Mouse (Mus musculus) brown adipose tissue, adult 24 weeks (tissue): ENCODE measurements around the gene Rnf111. TPM values are rescaled to one million over a fixed set of nuclear protein-coding genes. Genes with fewer than 3 reads are reported as not detected.

Source experiments
- H3K27ac ChIP-seq: fragments of 200-500 bp; replicated peaks from 2 replicates; pipeline ENCODE4 v1.5.1; 2012; ENCODE audit warnings: low read depth, mild to moderate bottlenecking, low read length
- H3K4me1 ChIP-seq: fragments of 200-500 bp; 2 replicates; pipeline ENCODE4 v1.6.1; 2012; ENCODE audit warnings: low read length, mixed read lengths; ENCODE audit not compliant: control insufficient read depth, insufficient read depth, insufficient read length
- H3K4me3 ChIP-seq: fragments of 200-500 bp; 2 replicates; pipeline ENCODE4 v1.5.1; 2012; ENCODE audit warnings: low read depth, mild to moderate bottlenecking, low read length, moderate library complexity; ENCODE audit not compliant: insufficient read depth
- polyA plus RNA-seq: library from polyadenylated mRNA; stranded (reverse); fragments of >200 nt; gene quantifications from 2 replicates; pipeline ENCODE4 v1.2.4, GENCODE M21; 2012; ENCODE audit not compliant: missing spikeins, insufficient read depth, insufficient read length

Gene Rnf111
- polyA plus RNA-seq, 1 experiment, result 11.6 TPM

DNA sequence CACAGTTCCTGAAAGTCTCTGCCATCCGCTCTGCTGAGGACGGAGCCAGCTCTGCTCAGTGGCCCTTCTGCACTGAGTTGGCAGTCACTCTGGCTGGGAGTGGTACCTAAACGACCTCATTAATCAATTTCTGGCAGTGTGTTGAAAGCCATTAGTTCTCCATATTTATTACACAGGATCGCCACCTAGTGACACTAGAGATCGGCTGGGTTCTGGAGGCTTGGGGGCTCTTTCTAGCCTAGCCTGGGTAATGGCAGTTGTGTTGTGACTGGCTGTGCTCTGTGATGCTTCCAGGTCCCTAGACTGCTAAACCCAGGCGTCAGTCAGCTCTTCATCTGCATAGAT is 111.0 kb downstream of the Rnf111 start:
- no peak overlapping the region for H3K4me3 ChIP-seq
- H3K4me1 ChIP-seq, result no peaks in the 10 kb centered on the region
- H3K27ac ChIP-seq, result no peak overlapping the region

DNA sequence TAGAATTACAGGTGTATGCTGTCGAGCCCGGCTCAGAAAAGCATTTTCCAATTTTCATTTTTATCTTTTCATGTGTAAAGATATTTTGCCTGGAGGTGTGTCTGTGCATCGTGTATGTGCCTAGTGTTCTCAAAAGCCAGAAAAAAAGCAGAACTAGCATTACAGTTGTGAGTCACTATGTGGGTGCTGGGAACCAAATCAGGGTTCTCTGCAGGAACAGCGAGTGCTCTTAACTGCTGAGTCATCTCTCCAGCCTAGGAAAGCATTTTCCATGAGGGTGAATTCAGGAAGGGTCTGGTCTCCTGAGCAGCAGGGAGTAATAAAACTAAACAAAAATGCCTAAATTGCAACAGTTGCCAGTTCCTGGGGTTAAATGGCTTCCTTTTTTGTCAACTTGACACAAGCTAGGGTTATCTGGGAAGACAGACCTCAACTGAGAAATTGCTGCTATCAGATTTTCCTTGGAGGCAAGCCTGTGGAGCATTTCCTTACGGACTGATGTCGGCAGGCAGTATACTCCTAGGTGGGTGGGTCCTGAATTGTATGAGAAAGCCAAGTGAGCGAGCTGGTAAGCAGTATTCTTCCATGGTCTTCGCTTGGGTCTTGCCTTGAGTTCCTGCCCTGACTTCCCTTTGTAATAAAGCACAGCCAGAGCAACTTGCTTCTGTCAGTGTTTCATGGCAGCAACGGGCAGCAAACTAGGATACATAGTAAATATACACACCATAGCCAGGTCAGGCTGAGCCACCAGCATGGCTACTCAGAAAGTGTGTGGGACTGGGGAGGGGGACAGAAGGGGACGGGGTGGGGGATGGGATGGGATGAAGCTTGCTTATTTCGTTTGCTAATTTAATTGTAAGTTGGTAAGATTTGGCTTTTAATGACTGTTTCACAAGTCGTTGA is 111.6 kb downstream of the Rnf111 start:
- Histone ChIP-seq H3K27ac (no peak overlapping the region), H3K4me1 (no peaks in the 10 kb centered on the region), H3K4me3 (no peak overlapping the region)

DNA sequence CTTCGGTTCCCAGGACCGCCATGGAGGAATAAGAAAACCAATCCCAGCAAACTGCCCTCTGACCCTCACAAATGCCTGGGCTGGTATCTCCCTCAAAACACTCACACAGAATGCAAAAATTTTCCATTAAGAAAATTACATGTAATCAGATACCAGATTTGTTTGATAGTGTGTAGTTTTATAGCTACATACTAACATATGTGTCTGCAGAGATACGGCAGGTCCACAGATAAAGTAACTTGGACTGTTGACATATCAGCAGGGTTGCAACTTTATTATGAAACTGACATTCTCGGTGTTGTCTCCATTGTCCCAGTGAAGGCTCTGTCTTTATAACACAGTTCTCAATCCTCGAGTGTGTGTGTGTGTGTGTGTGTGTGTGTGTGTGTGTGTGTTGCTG is 112.5 kb downstream of the Rnf111 start:
- Histone ChIP-seq H3K27ac (no peak overlapping the region), H3K4me1 (no peaks in the 10 kb centered on the region)

DNA sequence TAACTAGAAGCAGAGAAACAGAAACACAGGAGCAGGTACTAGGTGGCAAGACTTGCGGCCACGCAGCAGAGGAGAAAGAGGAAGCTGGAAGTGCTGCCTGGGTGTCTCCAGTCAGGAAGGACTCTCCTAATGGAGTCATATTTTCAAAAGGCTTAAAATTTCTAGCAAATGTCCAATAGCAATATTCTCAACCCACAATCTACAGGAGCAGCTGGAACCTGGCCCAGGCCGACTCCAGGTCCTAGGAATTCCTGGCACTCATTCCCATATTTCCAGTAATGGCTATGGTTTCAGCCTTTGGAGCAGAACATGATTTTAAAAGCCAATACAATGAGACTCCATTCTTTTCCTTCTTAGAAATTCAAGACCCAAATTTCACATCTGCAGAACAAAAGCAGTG is 114.0 kb downstream of the Rnf111 start:
- H3K4me3 ChIP-seq, result no peak overlapping the region
- H3K27ac ChIP-seq, result no peak overlapping the region
- no peaks in the 10 kb centered on the region for H3K4me1 ChIP-seq

More for the DNA sequence above, 112.5 kb downstream of the Rnf111 start:
- no peak overlapping the region for H3K4me3 ChIP-seq

DNA sequence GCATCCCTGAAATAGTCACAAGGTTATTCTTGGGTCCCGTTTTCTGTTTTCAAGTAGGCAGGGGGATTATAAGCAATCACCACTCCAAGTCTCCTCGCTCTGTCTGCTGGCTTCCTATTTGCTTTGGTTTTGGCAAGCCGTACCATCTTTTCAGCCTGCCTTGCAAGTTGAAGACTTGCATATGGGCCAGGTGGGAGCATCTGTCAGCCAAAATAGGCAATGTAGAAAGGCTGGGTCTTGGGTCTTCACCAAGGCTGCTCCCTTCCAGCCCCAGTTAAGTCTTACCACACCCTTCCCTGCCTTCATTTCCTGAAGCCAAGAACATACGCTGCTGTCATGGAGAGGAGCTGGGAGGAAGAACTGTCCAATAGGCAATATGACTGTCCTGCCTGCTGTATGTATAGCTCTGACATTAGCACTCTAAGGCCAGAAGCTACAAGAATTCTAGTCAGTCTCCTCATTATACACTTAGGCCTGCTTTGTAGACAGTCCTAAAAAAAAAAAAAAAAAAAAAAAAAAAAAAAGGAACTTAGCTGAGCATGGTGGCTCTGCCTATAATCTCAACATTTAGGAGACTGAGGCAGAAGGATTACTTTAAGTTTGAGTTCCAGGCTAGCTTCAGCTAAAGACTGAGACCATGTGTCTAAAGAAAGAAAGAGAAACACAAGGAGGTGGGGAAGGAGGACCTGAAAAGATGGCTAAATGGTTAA is 116.0 kb downstream of the Rnf111 start:
- no peak overlapping the region for H3K27ac ChIP-seq
- no peak overlapping the region for H3K4me3 ChIP-seq
- no peaks in the 10 kb centered on the region for H3K4me1 ChIP-seq

DNA sequence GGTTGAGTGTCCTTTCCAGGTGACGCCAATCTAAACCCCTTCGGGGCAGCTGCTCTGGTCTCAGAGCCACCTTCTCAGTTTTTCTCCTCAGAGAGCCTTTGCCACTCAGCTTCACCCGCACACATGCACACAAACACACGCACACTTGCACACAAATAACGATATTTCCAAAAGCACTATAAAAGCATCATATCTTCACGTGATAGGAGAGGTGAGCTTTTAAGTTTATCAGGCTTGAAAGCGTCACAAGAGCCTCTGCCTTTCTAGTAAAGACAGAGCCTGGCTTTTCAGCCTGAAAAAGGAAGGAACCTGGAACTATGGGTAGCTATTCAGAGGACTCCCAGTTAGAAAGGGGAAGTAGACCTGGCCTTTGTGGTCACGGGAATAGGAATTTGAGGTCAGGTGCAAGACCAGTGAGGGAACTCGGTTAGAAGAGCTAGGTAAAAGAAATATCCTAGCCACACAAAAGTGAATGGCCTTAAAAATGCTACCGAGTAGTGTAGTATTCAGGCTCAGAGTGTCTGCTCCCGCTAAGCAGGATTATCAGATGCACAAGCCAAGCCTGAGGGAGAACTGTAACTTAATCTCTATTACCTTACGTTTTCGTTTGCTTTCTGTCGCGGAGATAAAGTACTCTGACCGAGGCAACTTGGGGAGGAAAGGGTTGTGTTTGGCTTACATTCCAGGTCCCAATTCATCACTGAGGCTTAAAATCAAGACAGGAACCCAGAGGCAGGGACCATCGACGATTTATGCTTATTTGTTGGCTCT is 118.4 kb downstream of the Rnf111 start:
- peaks cover 2% of the 10 kb centered on the region; the same call in 1 of the 2 replicates for H3K4me1 ChIP-seq
- no peak overlapping the region for H3K4me3 ChIP-seq
- no peak overlapping the region for H3K27ac ChIP-seq

DNA sequence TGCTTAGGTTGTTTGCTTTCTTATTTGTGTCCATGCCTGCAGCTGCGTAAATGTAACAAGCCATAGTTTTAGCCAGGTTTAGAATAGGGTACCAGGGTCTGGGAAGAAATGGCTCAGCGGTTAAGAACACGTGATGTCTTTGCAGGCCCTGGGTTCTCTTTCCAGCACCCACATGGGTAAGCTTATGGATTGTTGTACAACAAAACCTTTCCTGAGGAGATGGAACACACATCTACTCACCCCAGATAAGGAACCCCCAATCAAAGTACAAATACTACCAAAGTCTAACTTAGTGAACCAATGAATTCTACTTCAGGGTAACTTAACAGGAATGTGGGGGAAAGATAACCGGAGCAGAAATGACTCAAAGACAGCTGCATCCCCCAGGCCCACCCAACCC is 119.0 kb downstream of the Rnf111 start:
- Histone ChIP-seq H3K4me1 (peaks cover 2% of the 10 kb centered on the region; the same call in 1 of the 2 replicates), H3K27ac (no peak overlapping the region), H3K4me3 (no peak overlapping the region)

DNA sequence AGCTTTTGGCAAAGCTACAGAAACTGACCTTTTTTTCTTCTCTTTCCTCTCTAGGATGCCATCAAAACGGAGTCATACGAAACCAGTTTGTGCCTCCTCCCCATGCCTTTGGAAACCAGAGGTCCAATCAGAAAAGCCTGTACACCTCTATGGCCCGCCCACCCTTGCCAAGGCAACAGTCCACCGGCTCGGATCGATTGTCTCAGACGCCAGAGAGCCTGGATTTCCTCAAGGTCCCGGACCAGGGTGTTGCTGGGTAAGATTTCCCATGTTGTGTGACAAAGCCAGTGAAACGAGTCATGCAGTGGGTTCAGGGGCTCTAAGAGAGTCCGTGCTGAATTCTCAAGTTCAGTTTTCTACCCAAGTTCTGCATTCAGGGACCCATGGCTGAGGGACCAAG is 119.8 kb downstream of the Rnf111 start:
- Histone ChIP-seq H3K27ac (no peak overlapping the region), H3K4me1 (peaks cover 2% of the 10 kb centered on the region; the same call in 1 of the 2 replicates), H3K4me3 (no peak overlapping the region)

DNA sequence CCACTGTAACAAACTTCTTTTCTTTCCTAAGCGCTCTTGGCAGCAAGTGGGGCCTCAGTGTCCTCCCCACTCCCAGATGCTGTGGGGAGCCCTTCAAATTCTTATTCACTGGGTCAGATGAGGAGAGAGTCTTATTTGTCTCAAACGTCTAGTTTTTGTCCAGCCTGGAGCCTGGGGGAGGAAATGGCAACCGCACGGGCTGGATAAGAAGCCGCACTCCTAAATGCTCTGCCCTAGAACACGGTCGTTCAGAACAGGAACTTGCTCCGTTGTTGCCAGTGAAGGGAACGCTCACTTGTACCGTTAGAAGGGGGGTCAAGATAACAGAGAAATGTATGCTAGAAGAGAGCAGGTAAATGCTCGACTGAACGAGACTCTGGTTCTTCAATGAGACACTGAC is 121.4 kb downstream of the Rnf111 start:
- Histone ChIP-seq H3K4me1 (peaks cover 2% of the 10 kb centered on the region; the same call in 1 of the 2 replicates), H3K27ac (no peak overlapping the region), H3K4me3 (no peak overlapping the region)

DNA sequence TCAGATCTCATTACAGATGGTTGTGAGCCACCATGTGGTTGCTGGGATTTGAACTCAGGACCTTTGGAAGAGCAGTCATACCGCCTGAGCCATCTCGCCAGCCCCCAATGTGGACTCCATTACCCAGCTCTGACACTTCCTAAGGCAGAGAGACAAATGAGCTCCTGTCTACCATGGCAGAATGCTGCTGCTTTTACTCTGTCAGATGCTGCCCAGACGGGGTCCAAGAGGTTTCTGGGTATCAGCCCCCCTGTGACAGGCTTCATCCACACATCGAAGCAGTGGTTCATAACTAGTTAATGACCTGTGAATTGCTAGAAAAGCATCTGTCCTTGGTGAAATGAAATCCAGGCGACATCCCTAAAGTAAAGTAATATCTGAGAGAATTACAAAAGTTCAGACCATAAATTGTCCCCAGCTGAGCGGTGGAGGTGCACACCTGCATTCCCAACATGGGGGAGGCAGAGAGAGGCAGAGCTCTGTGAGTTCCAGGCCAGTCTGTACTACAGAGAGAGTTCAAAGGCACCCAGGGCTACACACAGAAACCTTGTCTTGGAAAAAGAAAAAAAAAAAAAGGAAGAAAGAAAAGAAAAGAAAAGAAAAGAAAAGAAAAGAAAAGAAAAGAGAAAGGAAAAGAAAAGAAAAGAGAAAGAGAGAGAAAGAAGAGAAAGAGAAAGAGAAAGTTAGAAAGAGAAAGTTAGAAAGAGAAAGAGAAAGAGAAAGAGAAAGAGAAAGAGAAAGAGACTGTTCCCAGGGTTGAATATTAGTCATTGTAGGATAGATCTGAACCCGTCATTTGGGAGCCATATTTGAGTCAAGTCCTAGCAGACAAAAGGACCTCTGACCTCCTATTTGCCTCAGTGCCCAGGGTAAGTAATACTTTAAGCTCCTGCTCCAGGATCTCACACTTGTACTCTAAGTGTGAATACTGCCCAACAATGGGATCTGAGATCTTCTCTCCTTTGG is 123.7 kb downstream of the Rnf111 start:
- Histone ChIP-seq H3K4me1 (peaks cover 2% of the 10 kb centered on the region; the same call in 1 of the 2 replicates), H3K4me3 (no peak overlapping the region), H3K27ac (no peak overlapping the region)

Other genes with a start within 250 kb of the Rnf111 start
- gene Ccnb2, start 82.2 kb downstream of the Rnf111 start, polyA plus RNA-seq, result not detected in 2 replicates
- gene Sltm, start 39.0 kb upstream of the Rnf111 start, polyA plus RNA-seq, result 16.5 and 19.0 TPM in 2 replicates
- gene Gm10642, start 152.5 kb upstream of the Rnf111 start, polyA plus RNA-seq, result 3.3 and 3.8 TPM in 2 replicates
- 23.8 and 32.1 TPM in 2 replicates for gene Mindy2, start 153.4 kb upstream of the Rnf111 start, polyA plus RNA-seq
- gene Adam10, start 175.3 kb upstream of the Rnf111 start, polyA plus RNA-seq, result 13.5 and 15.4 TPM in 2 replicates